Mouse (Mus musculus): ENCODE measurements around the gene Trit1.

- TF ChIP-seq CTCF (IDR thresholded peaks at IDR 0.05; ENCODE audit: control insufficient read depth, insufficient read depth, insufficient read length): peak; percentile 27
- TF ChIP-seq MAX (IDR thresholded peaks at IDR 0.05): no peak
- no peak for TF ChIP-seq MYOG (IDR thresholded peaks at IDR 0.05; ENCODE audit: control insufficient read depth, extremely low read depth, insufficient read length)
- TF ChIP-seq CEBPB (IDR thresholded peaks at IDR 0.05; ENCODE audit: low read depth): no peak
- TF ChIP-seq USF1 (IDR thresholded peaks at IDR 0.05; ENCODE audit: low read depth): no peak
- no peak for TF ChIP-seq FOSL1 (IDR thresholded peaks at IDR 0.05; ENCODE audit: insufficient read depth, low read length, poor library complexity, severe bottlenecking)
Observed at GRCm38 (mm10) chr4:123071266-123071966, 55.0 kb downstream of the Trit1 start.

Measured in C2C12 (cell line).